Mouse (Mus musculus): Measurements from ENCODE around the gene Gm28372. TPM values are rescaled to one million over a fixed set of nuclear protein-coding genes. Genes with fewer than 3 reads are reported as not detected.
"Not testable (repeated sequence)": the region's sequence is repeated elsewhere in the genome, so short reads cannot be mapped to it uniquely, and the experiment has no call there.

Gm28372 gene
- not detected for total RNA-seq (2021)

- no peak for DNase-seq
Observed at GRCm38 (mm10) chr2:130404939-130405338, at the start of gene Gm28372, which contains the start of gene 1700020A23Rik. Gm28372 (plus strand) TSS chr2:130405239. 1700020A23Rik (plus strand) TSS chr2:130405259.

DNA sequence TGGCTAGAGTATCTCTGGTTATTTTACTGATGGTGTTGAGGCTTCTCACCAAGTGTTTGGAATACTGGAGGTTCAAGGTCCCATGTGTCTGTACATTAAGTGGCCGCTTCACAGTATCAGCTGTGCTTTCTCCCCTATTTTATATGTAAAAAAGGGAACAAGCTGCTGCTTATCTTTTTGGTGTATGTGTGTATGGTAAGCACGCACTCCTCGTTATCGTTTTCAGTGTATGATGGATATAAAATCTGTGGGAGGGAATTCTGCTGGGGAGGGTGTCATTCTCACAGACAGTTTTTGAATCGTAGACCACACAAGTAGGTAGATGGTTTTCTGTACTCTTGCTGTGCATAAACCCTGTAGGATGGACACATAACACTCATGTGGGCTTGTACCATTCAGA is 47.5 kb upstream of the Gm28372 start:
- no peak for DNase-seq

DNA sequence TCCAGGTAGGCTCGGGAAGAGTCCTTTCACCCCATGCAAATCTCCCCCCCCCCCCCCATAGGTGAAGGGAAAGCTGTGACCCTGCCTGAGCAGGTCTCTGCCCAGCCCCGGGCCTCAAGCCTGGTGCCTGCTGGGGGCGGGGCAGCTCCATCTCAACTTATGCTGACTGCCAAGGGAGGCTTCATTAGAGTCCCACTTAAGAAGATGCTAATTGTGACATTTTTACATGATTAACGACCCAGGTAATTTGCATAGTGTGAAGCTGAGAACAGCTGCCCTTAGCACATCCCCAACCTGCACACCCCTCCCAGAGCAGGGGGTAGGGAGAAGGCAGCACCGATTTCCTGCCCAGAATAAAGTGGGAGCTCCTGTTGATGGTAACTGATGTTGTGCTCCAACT is 46.2 kb upstream of the Gm28372 start:
- no peak for DNase-seq

- DNase-seq, result peak; percentile 21 to 59
Observed at GRCm38 (mm10) chr2:130362511-130363026, 42.5 kb upstream of the Gm28372 start.

DNA sequence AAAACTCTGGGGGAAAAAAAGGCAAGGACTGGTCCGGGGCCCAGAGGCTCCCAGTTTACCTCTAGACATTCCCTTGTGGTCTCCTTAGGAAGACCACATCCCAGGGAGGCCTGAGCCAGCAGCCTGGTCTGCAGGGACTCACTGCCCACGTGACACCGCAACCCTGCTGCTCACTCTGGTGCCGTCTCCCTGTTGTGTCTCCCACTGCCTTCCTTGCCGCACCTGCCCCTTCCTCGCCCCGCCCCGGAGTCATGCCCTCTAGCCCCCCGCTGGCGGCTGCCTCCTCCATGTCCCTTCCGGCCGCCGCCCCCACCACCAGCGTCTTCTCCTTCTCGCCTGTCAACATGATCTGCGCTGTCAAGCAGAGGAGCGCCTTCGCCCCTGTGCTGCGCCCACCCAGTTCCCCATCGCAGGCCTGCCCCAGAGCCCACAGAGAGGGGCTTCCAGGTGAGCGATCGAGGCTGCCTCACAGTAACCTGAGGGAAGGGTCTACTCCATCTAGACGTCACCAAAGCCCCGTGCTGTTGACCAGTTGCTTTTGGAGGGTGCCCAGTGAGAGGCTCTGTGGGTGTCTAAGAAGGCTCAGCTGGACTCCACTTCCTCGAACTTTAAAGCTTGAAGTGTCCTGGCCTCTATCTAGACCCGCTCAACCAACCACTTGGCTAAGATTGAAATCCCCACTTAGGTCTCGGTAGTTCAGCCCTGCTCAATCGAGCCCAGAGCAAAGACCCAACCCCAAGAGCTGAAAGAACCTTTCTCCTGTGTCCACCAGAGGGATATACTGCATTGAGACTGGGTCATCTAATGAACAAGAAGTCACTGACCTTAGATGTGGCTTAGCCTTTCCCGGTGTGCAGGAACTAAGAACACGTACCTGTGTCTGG is 39.6 kb upstream of the Gm28372 start:
- no peak for DNase-seq

GRCm38 (mm10) chr2:130367386-130367785 is 37.7 kb upstream of the Gm28372 start:
- no peak for DNase-seq

GRCm38 (mm10) chr2:130373026-130373425 is 32.0 kb upstream of the Gm28372 start:
- DNase-seq, result not testable (repeated sequence)

- DNase-seq, result no peak
Observed at GRCm38 (mm10) chr2:130374951-130375350, 30.1 kb upstream of the Gm28372 start.

- no peak for DNase-seq
Observed at GRCm38 (mm10) chr2:130383205-130383604, 21.8 kb upstream of the Gm28372 start.

DNA sequence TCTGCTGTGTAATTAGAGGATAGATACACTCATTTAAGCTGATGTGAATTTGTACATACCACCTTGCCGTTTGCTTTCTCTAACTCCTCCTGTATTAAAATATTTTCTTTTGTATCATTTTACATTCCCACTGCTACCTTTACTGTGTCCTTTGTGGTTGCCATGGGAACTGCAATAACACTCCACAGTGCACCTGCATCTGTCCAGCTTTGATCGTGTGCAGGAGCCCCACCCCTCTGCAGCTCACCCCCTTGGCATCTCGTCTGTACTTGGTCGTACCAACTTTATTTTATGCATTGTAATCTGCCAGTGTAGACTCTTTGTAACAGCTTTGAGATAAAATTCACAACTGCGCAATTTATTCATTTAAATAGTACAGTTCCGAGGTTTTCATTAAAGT is 21.1 kb upstream of the Gm28372 start:
- no peak for DNase-seq

- DNase-seq, result no peak
Observed at GRCm38 (mm10) chr2:130386212-130386611, 18.8 kb upstream of the Gm28372 start.

DNA sequence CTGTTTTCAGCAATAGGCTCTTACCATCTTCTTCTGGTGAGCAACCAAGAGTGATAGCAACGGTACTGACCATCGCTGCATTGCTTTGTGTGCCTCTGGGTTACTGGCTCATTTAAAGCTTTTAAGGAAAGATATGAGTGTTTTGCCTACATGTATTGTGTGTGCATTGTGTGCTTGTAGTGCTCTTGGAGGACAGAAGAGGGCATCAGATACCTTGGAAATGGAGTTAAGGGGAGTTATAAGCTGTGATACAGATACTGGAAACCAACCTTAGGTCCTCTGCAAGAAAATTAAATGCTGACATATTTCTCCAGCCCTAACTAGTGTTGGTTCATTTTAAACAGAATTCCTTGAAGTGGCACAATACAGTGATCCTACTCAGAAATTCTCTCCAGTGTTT is 16.2 kb upstream of the Gm28372 start:
- DNase-seq, result no peak

- no peak for DNase-seq
Observed at GRCm38 (mm10) chr2:130390993-130391625, 13.9 kb upstream of the Gm28372 start.

- DNase-seq, result no peak
Observed at GRCm38 (mm10) chr2:130392836-130393235, 12.2 kb upstream of the Gm28372 start.

- no peak for DNase-seq
Observed at GRCm38 (mm10) chr2:130395696-130396095, 9.3 kb upstream of the Gm28372 start.

DNA sequence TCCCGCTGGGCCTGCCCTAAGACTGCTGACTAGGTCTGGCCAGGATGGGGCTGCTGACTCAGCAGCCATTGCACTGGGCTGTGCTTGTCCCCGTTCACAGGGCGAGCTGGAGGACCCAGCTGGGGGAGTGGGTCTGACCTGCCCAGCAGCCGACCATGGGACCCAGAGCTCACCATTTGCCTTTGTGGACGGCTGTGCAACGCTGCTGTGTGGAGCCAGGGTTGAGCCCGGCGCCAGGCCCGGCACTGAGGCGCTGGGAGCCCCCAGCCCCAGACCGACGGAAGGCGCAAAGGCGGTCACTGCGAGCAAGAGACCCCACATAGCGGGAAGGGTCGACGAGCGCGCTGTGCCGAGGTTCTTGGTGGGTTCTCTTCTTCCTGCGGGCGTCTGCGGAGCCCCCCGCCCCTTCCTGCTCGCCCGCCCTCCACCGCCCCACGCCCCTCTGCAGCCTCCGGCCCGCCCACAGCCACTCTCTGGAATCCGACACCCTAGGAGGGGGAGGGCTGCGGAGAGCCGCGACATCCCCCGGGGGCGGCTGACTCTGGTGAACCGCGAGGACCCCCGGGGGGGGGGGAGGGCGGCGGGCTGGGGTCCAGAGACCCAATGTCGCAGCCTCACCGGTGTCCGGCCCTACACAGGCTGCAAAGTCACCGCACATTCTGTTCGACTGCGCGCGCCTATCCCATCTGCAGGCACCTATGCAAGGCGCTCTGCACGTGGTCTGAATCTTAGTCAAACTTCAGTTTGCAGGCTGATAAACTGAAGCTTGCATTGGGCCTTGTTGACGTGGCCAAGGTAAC is 7.7 kb upstream of the Gm28372 start, which contains the start of gene Cpxm1:
Gene Cpxm1 (minus strand): TSS at position 389 of the 800 bp plus-strand sequence.
- DNase-seq, result no peak

- DNase-seq, result no peak
Observed at GRCm38 (mm10) chr2:130398091-130398490, 6.9 kb upstream of the Gm28372 start.

GRCm38 (mm10) chr2:130400046-130400445 is 5.0 kb upstream of the Gm28372 start:
- no peak for DNase-seq

DNA sequence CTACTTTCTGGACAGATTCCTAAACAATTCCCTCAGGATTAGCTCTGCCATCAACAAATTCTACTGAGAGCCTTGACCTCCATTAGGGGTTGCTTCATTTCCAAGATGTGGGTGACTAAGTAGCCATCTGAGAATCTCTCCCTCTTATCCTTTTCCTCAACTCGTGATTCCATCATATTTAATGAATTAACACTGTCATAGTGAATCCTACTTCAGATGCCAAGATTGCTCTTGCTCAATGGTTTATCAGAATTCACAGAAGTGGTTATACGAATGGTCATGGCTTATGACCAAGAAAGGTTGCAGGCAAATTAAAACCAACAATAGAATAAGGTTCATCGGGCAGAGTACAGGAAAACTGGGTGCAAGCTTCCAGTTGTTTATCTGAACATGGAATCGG is 3.1 kb upstream of the Gm28372 start:
- no peak for DNase-seq

- no peak for DNase-seq
Observed at GRCm38 (mm10) chr2:130406178-130406577, 1.1 kb downstream of the Gm28372 start, which contains the start of gene Tmem239. Tmem239 (plus strand) TSS chr2:130406478.

DNA sequence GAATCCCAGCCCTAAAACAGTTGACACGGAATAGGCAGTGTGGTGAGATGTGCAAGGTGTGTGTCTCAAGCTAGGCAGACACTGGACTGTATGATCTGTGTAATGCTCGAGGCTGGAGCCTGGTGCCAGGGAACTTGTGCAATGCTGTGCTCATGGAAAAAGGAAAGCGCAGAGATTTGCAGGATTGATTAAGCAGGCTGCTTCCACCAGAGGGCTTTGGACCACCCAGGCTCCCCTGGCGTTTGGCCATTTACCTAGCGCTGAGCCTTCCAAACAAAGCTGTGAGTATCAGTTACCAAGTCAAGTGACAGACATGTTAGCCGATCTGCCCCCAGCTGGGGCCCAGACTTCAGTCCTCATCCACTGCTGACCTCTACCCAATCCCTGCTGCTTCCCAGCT is 3.2 kb downstream of the Gm28372 start:
- no peak for DNase-seq
